Mouse (Mus musculus): ENCODE measurements at regions not wholly inside any gene's neighbourhood (a gene's known extent, or its start where the extent isn't known, plus 50 kb on each side); places are given as distances from the start of the nearest gene placed in this dataset.

DNA sequence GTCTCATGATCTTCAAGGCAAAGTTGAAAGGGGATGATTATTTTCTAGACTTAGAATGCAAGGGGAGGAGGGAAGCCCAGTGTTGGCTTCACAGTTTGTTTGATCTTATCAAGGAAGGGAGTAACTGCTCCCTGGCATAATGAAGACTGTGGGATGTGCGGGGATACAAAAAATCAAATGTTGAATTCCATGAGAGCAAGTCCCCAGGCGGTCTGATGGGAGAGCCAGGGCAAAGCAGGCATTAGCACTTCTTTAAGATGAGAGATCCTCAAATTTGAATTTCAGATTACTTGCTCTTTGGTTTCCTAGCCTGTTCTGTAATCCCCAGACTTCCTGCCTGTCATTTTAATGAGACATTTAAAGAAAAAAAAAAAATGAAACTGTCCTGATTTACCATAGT, 525.6 kb upstream of the Man1a start:
- intact Hi-C loops (cut with DNase I): no loop called here

DNA sequence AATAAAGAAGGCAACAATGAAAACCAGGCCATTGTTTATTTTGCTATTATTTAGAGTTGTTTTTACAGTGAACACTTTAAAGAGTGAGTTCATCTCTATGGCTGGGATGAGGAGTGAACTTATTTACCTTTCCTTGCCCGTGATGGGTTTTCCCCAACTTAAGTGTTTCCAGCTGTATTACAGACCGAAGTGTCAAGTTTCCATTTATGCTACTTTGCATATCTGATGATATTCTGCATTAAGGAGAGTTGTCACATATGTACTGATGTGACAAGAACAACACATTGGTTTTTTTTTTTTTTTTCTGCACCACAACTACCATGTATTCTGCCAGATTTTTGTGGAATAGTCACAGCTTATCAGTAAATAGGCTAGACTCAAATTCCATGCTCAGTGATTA, 518.7 kb upstream of the Man1a start:
- intact Hi-C loops (cut with DNase I): no loop called here

DNA sequence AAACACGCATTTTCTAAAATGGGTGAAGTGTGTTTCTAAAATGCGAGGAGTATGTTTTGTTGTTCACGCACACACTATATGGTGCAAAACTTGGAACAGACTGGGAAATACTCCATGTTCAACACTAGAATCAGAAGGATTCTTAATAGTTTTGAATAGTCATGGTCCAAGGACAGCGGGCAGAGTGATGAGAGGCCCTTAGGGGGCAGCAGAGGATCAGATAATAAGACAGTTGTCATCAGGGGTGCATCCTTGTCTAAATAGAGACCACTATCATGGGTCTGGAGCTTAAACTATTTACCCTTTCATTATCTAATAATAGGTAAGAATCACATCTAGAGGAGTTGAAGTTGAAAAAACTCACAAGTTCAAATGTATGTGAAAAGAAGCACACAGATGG, 482.2 kb upstream of the Man1a start:
- intact Hi-C loops (cut with DNase I): loop anchor here (2.0 to 10.0 kb wide), 2 partner anchors 816 to 1208 kb away; no protein-coding TSS in a partner anchor

DNA sequence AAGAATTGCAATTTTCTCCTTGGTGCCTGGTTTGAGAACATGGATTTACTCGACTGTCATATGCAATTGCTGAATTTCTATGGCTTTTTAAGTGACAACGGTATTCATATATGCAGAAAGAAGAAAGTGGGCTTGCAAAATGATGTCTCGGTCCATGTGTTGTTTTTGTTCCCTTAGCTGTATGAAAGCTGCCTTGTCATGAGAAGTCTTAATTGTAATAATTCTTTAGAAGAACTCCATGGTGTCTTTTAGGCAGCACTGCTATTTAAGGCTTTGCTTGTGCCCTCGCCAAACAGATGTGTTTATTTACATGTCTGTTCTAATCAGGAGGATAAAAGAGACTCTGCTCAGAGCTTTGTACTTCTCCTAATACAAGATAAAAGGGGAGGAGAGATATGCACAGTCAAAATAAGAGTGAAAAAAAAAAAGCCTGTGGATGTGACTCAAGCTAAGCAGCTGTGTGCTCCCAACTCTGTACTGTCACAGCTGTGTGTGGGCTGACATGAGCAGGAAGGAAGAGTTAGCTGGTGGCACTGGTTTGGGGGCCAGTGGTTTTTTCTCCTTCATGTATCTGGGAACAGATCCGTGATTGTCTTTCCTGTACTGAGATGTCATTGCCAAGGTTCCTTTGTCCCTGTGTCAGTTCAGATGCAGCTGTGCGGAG, 475.5 kb upstream of the Man1a start:
- intact Hi-C loops (cut with DNase I): loop anchor here (10.0 kb wide), 1 partner anchor 823 kb away; no protein-coding TSS in a partner anchor

DNA sequence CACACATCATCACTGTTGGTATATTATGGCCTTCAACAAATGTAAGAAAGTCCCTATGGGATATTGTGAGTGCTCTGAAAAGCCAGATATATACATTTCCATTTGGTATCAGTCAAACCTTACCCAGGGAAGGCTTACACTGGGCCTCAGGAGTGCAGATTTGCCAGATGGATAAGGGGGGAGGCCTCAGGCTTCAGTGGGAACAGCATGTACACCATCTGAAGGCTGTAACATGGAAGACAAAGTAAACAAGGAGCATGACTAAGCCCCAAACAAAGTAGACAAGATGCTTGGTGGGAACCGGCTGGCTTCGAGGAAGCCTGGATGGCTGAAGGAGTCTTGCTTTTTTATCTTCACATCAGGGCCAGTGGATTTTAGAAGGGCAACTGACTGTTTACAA, 474.3 kb upstream of the Man1a start:
- intact Hi-C loops (cut with DNase I): loop anchor here (10.0 kb wide), 1 partner anchor 824 kb away; no protein-coding TSS in a partner anchor

DNA sequence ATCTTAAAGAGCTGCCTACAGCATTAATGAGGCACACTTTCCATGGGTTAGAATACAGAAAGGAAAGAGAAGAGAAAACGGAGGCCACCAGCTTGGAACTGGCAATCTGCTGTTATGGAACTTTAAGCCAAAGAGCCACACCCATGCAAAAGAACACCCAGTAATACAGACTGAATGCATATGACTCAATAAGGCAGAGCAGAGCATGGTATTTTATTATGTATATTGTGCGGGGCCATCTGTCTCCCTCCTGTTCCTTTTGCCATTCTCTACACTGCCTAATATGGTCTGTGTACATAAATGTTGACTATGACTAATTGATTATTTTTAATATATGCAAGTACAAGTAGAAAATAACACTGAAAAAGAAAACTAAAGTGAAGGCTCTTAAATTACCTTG, 472.6 kb upstream of the Man1a start:
- intact Hi-C loops (cut with DNase I): no loop called here

DNA sequence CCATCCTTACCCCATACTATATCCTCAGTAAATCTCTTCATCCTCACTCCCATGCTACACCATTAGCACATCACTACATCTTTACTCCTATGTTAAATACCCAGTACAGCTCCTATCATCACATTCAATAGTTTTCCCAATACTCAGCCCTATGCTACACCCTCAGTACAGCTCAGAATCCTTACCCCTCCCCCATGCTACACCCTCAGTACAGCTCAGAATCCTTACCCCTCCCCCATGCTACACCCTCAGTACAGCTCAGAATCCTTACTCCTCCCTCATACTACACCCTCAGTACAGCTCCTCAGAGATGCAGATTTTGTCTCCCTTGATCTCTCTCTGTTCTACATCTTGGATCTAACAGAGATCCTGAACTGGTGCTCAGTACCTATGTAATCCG, 472.1 kb upstream of the Man1a start:
- intact Hi-C loops (cut with DNase I): no loop called here

DNA sequence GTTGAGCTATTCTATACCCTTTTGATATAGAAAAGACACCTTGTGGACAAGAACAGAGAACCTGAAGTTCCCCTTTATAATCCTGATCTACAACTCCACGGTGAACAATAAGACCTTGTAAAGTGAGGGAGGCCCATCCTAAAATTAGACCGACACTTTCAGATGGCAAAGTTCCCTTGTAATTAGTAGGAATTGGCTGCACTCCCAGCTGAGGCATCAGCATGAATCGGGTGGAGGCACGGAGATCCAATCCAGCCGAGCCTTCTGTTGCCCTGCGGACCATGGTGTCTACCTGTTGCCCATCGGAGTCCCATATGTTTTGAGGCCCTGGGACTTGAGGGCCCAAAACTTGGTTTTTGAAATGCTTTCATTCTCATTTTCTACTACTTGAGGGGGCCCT, 456.2 kb upstream of the Man1a start:
- intact Hi-C loops (cut with DNase I): no loop called here

DNA sequence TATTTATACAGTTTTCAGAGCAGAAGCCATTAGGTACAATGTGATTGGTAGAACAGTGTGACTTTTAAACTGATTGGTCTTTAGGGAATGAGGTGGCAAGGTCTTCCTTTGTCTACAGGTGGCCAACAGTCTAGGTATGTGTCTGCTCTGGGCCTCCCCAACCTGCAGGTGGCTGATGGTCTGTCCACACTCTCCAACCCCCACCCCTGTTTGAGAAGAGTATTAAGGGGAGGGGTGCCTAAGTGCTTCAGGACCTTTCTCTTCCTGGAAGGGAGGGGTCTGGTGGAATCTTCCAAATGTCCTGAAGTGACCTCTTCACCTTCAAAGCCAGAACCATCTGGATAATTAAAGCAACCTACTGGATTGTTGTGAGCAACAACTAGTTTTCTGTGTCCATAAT, 434.4 kb upstream of the Man1a start:
- intact Hi-C loops (cut with DNase I): no loop called here

DNA sequence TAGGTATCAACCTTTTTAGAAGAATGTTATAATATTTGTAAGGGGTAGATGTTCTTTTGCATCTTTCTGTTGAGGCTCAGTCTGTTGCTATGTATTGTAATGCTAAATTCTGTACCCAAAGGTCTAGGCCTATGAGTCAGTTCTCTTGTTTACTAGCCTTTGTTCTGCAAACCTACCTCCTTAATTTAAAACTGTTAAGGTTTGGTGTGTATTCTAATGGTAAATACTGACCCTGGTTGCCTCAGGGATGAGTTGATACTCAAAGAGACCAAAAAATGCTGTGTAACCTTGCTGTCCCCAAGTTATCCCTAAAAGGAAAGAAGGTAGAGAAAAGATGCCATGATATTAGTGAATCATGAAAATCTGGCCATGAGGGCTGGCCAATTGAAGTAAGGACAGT, 433.4 kb upstream of the Man1a start:
- intact Hi-C loops (cut with DNase I): no loop called here
